Mouse (Mus musculus): ENCODE data around the gene Dhx37.

Gene Dhx37

DNA sequence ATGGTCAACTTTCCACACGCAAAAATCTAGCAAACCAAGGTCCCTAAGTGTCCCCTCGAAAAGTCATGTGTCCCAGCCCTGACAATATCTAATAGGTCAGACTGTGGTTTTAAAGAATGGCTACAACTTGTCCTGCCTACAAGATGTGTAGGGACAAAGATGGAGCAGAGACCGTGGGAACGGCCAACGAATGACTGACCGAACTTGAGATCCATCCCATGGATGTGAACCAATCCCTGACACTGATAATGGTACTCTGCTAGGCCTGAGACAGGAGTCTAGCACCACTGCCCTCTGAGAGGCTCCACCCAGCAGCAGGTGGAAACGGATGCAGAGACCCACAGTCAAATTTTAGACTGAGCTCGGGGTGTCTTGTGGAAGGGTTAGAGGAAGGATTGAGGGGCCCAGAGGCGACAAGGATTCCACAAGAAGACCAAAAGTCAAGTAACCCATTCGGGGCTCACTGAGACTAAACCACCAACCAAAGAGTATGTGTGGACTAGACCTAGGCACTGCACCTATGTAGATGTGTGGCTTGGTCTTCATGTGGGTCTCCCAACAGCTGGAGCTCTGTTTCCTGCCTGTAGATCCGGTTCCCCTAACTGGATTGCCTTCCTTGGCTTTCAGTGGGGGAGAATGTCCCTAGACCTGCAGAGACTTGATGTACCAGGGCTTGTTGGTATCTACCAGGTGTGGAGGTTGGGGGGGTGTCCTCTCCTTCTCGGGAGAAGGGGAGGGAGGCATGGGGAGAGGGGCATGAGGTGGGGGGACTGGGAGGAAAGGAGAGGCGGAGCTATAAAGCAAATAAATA is 26.7 kb downstream of the Dhx37 start:
- no peak for DNase-seq

DNA sequence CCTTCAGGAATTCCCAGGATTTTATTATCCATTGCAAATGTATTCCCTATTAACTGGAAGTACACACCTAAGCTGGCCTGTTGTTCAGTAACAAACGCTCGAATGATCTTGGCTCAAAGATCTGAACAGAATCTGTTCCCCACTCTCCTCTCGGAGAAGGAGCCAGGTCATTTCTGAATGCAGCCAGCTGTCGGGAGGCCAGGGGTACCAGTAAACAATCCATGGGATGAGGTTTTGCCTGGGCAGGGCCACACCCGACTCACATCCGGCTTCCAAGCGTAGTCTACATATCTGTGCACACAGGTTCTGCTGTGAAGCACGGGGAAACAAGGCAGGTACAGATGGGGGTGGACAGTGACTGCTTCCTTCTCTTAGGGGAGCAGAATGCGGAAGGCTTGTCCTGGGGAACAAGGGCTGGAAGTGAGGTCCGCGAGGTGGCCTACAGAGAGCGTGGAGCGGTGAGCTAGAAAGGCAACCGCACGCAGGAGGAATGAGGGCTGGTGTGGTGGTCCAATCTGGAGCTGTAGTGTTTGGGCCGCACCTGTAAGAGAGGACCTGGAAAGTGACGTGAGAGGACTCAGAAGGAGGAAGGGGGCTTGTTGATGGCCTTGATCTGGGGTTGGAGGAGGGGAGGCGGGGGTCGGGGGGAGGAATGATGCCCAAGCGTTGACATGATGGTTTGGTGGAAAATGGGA is 27.5 kb downstream of the Dhx37 start:
- DNase-seq = peak; percentile 75 to 77

- DNase-seq = peak; percentile 93 to 95
These were observed 28.2 kb downstream of the Dhx37 start for GRCm38 (mm10) chr5:125405546-125406248.

GRCm38 (mm10) chr5:125404903-125405545 is 28.9 kb downstream of the Dhx37 start:
- DNase-seq = peak in 1 of 2 experiments; percentile 71

DNA sequence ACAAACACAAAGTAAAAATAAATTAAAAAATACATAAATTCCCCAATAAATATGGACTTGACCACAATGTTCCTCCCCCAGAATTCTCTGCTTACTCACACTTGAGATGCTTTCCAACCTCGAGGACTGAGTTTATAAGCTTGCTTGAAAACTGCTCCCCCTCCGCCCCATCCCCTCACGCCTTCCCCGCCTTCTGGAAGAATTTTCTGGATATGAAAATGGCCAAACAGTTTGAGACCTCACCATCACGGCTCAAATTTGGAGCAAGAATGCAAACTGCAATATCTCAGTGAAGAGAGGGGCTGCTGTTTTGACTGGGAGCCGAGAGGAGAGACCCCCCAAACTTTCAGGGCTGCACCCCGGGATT is 29.4 kb downstream of the Dhx37 start:
- DNase-seq = peak in 1 of 2 experiments; percentile 53

DNA sequence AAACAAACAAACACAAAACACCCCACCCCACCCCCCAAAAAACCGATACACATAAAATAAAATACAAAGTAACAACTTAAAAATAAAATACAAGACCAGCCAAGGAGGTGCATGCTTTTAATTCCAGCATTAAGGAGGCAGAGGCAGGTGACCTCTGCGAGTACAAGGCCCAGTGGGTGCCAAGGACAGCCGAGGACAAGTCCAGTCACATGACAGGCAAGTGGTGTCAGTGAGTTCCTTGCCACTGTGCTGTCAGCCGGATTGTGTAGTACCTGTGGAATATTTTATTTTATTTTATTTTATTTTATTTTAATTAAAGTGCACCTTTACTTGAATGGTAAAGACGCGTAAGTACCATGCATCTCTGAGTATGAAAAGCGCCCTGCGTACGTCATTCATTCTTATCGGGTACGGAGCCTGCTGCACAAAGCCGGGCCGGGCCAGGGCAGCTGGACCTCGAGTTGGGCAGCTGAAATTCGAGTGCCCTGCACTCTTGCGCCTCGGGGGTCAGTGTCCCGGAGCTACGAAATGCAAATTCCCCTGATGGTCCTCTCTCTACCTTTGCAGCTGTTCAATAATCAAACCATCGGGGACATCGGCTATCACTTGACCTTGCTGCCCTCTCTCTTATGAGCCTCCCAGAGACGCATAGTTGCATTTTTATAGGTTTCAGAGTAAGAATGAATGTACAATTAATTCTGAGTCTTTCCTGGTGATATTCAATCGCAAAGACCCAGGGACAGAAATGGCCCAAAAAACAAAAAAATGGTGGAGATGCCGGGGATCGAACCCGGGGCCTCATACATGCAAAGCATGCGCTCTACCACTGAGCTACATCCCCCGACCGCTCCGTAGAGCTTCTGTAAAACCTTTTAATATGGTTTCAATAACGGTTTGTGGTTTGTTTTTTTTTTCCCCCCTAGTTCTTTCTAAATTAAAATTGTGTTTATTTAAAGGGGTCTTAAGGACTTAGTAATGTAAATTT is 30.1 kb downstream of the Dhx37 start:
- peak; percentile 84 to 86 for DNase-seq

DNA sequence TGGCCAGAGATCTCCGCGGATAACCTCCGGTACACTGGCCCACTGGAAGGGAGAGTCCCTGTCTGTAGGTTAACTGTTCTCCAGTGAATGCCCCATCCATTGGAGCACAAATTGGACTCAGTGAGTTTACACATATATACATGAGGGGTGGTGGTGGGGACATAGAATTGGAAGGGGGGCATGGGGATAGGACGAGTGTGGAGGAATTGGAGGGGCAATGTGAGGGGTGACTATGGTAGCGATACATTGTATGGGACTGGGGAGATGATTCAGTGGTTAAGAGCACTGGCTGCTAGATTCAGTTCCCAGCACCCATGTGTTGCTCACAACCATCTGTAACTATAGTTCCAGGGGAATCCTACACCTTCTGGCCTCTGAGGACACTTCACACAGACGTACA is 30.9 kb downstream of the Dhx37 start:
- DNase-seq = no peak

- DNase-seq = no peak
These were observed 31.4 kb downstream of the Dhx37 start for GRCm38 (mm10) chr5:125402476-125402875.

DNA sequence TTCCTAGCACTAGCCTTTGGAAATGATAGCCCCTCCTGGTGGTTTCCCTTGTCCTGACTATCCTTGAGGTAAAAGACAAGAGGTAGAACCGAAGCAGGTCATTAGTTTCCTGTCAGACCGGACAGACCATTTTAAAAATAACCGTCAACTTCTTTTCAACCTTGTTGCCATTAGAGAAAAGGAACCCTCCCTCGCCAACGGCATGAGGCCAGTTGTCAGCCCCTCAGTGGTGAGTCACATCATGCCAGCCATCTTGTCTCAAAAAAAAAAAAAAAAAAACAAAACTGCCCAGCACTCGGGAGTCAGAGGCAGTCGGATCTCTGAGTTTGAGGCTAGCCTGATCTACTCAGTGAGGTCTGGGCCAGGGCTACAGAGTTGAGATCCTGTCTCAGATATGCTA is 33.0 kb downstream of the Dhx37 start:
- DNase-seq = no peak

- DNase-seq = no peak
These were observed 38.9 kb downstream of the Dhx37 start for GRCm38 (mm10) chr5:125395008-125395407.

- peak; percentile 63 to 70 for DNase-seq
These were observed 40.0 kb downstream of the Dhx37 start for GRCm38 (mm10) chr5:125393622-125394603.

- DNase-seq = peak; percentile 98
These were observed 40.8 kb downstream of the Dhx37 start for GRCm38 (mm10) chr5:125392977-125393621.

DNA sequence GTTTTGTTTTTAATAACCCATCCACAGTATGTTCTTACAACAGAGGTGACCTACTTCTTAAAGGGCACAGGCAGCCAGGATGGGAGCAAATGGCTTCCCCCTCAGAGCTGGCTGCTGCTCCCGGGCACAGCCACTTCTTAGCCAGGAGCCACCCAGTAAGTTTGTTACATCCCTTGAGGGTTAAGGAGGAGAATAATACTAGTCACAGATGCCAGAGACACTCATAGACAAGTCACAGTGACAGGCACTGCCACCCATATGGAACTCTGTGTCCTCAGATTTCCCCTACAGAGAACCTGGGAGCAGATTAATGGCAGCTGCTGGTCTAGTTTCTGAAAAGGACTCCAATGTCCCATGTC is 41.3 kb downstream of the Dhx37 start:
- peak in 1 of 2 experiments; percentile 51 for DNase-seq

GRCm38 (mm10) chr5:125392176-125392575 is 41.7 kb downstream of the Dhx37 start:
- peak in 1 of 2 experiments; percentile 35 for DNase-seq

GRCm38 (mm10) chr5:125391609-125392008 is 42.3 kb downstream of the Dhx37 start:
- peak; percentile 71 to 76 for DNase-seq

DNA sequence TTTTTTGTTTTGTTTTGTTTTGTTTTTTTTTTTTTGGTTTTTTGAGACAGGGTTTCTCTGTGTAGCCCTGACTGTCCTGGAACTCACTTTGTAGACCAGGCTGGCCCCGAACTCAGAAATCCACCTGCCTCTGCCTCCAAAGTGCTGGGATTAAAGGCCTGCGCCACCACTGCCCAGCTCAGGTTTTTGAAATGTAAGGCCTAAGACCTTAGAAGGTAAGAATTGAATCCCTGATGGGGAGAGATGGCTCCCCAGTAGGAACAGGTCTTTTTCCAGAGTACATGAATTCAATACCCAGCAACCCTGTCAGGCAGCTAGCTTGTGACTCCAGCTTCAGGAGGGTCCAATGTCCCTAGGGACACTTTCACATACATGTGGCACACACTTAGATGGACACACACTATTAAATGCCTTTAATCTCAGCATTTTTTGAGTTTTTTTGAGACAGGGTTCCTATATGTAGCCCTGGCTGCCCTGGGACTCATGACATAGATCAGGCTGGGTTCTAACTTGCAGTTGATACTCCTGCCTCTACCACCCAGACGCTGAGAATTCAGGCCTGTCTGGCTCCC is 42.9 kb downstream of the Dhx37 start:
- peak in 1 of 2 experiments; percentile 32 for DNase-seq

DNA sequence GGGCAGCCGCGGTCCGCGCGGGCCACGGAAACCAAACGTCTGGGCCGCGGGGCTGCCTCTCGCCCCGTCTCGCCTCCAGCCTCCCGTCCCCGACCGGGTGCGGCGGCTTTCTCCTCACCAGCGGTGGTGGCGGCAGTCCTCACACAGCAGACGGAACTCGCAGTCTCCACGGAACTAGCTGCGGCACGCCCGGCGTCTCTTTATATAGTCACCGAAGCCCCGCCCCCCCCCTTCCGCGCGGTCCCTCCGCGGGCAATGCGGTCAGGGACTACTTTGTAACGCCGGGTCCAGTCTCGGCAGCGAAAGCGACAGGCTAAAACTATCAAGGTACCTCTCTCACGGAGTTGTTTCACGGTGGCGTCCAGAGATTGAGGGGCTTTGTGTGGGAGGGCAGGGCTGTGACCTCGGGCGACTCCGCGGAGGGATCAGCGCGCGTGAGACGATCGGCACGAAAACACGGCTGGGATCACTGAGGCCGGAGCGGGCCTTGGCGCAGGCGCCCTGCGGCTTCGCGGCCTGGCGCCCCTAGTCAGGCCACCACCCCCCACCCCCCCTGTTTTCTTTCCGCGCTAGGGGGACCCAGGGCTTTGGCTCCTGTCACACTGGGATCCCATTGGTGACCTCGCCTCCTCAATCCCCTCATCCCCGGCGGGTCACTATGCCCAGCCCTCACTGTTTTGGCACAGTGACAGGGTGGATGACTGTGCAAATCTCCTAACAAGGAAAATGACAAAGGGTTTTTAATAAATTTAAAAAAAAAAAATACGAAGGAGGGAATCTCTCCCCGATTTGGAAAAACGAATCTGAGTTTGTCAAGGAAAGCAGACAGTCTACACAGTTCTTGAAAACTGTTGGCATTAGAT is 44.1 kb downstream of the Dhx37 start, which contains the start of gene Ubc:
TSS of gene Ubc (minus strand) at position 624 of the 863 bp plus-strand sequence.
- DNase-seq = peak; percentile 93

DNA sequence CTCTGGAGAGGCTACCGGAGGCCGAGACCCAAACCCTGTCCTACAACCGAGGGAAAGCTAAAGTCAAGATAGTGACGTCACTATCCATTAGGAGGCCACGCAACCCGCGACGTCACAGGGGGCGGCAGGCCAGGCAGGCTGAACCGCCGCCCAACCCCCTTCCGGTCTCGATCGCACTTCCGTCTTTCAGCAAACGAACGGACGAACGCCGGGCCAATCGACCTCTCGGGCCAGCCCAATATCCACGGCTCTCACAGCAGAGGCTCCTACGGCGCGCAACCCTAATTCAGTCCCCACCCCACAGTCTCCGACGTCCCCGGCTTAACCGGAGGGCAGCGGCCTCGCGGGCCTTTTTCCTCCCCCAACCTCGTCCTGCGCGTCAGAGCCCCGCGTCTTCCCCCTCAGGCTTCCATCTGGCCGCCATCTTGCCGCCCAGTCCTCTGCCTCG is 44.8 kb downstream of the Dhx37 start, which contains the start of gene Gm10382:
TSS of gene Gm10382 (plus strand) at position 192 of the 448 bp plus-strand sequence.
- peak; percentile 86 to 92 for DNase-seq
